Mouse (Mus musculus): ENCODE data around the gene Rgs10.

Rgs10 gene

DNA sequence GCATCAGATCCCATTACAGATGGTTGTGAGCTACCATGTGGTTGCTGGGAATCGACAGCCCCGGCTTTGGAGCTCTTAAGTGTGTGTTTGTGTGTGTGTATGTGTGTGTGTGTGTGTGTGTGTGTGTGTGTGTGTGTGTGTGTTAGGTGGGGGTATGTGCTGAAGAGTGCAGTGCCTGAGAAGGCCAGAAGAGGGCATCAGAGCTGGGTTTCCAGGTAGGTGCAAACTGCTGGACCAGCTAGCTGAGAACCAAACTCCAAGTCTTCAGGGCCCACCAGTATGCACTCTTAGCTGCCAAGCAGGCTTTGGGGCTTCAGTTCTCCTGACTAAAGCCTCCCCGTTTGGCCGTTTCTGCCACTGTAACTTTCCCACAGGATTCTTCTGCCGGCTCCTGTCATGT, 10.3 kb downstream of the Rgs10 start:
- DNase-seq, result no peak

DNA sequence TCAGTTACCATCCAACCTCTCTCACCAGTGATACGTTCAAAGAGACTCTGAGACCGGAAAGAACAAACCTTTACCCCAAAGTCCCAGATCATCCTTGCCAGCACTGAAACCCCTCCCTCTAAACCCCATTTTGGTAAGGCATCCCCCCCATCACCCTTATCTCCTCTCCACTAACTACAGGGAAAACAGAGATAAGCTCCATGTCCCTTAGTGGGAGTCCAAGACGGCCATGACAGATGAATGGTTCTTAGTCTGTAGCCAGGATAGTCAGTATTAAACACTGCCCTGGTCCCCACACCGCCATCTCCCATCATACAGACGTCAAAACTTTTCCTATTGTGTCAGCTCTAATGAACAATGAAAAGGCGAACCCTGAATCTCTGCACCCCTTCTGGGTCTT, 14.6 kb downstream of the Rgs10 start:
- no peak for DNase-seq

DNA sequence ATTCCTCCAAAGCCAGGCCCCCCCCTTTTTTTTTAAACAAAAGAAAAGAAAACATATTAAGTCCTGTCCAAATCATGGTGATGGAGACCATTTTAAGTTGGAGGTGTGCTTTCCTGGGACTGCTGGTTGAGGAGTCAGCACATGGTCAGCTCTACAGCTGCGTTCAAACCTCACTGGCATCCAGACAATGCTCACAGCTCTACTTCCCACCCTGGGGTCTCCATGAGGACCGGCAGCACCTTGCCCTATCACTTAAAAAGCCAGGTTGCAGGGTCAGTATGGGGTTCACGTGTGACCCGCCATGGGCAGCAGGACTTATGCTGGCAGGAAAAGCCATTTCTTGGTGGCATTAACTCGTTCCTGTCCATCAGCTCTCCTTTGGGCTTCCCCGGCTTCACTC, 15.0 kb downstream of the Rgs10 start:
- DNase-seq, result no peak

DNA sequence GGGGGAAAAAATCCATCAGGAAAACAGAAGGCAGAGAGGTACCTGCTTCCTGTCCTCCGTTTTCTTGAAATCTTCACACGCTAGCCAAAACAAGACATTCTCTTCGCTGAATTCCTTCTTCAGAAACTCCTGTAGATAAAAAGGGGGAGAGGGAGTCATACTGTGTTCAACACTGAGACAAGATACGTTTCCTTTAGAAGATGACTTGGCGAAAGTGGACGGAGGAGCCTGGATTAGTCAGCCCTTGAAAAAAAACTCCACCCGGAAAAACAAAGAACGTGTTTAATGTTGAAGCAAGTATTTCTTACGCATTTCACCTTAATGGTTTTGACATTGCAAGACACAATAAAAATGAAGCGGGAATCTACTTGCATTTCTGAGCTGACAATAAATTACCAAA, 15.4 kb downstream of the Rgs10 start:
- no peak for DNase-seq

DNA sequence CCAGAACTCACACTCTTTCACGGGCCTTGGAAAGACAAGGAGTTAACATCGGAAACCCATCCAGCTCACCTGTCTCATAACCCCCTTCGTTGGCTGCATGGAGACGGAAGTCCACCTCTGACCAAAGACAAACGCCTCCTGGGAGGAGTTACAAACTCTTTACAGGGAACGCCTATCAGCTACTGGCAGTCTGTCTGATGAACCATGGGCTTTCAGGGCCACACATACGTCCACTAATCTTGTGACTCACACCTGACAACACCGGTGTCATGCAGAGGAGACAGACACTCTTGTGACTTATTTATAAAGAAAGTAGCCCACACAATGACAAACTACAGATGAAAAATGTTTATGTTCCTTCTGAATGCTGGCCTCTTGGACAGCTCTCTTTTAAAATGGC, 16.0 kb downstream of the Rgs10 start:
- no peak for DNase-seq

DNA sequence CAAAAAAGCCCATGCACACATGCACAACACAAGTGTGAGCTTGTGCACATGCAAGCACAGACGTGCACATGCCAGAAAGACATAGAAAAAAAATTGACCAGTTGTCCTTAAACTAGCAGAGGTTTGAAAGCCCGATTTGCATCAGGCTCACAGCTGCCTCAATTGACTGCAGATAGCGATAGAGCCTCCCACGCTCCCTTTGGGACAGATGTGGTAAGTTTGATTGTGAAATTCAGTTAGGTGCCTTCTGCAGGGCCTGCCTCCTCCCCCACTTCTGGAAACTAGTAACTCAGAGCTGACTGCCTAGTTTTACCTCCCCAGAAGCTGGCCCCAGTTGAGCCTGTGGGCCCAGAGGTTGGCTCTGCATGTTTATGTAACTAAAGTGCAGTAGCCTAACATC, 19.9 kb downstream of the Rgs10 start:
- DNase-seq, result no peak

DNA sequence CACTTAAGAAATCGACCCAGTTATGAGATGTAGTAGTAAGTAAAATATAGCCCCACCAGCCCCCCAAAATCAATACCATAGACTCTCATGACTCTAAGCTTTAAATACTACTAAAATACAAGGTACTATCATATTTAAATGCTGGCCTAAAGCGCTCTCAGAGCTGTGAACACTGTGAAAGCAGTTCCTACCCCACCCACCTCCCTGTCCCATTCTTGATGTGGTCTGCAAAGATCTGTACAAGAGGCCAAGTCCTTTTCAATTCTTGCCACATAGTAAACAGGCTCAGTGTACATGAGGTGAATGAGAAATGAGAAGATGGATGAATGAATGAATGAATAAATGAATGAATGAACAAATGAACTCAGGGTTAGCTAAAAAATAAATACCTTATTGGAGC, 21.5 kb downstream of the Rgs10 start:
- no peak for DNase-seq

DNA sequence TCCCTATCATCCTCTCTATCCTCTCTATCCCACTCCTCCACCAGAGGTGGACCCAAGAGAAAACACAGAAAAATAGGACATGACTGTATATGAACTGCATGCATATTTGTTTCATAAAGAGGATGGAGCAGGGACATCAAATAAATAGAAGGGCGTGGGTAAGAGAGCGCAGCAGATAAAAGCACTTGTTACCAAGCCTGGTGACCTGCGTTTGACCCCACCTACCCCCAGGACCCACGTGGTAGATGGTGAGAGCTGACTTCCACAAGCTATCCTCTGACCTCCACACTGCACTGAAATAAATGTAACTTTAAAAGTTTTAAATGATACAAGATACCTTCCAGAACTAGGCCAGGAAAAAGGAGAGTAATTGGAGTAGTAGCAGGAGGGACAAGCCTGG, 24.8 kb downstream of the Rgs10 start:
- DNase-seq, result no peak

DNA sequence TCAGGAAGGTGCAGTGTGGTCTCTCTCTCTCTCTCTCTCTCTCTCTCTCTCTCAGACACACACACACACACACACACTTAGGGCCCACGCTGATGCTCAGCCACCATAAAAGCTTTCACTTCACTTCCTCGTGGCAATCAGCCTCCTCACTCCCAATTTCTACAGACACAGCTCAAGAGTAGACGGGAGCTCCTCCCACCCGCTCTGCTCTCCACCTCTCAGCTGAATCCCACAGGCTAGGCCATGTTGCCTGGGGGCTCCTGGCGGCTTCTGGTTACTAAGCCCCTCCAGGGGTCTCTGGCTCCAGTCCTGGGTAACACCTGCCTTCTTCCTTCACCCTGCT, 25.6 kb downstream of the Rgs10 start:
- no peak for DNase-seq

DNA sequence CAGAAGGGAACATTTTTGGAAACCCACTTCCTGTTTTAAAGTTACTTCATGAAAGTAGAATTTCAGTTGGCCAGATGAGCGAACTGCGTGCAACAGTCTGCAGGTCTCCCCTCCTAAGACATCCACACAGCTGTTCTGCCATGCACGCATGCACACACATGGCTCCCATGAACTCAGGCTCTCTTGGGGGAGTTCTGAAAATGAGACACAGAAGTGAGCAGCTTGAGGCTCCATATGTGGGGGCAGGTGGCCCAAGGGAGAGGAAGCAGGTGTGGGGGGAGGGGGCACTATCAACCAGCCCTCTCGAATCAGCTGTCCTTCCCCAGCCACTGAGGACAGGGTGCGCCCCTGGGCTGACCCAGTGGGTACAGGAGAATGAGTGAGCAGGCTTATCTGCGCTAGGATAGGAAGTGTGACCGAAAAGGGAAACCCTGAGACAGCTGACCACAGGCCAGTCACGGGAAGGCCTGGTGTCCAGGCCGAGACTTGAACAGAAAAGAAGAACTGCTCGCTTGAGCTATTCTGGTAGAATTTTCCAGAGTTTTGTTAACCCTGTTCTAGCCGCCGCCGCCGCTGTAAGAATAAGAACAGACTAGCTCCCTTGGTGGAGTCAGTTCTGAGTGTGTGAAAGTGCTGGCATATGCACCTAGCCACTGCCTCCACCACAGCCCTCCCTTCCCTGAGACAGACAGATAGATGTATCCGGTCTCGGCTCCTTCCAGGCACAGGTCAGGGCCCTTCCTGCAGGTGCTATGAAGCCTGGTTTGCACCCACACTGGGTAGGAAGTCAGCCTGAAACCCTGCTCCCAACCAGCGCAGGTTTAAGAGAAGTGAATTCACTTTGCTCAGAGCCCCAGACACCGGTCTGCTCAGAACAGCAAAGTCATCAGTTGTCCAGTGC, 26.2 kb downstream of the Rgs10 start:
- no peak for DNase-seq

DNA sequence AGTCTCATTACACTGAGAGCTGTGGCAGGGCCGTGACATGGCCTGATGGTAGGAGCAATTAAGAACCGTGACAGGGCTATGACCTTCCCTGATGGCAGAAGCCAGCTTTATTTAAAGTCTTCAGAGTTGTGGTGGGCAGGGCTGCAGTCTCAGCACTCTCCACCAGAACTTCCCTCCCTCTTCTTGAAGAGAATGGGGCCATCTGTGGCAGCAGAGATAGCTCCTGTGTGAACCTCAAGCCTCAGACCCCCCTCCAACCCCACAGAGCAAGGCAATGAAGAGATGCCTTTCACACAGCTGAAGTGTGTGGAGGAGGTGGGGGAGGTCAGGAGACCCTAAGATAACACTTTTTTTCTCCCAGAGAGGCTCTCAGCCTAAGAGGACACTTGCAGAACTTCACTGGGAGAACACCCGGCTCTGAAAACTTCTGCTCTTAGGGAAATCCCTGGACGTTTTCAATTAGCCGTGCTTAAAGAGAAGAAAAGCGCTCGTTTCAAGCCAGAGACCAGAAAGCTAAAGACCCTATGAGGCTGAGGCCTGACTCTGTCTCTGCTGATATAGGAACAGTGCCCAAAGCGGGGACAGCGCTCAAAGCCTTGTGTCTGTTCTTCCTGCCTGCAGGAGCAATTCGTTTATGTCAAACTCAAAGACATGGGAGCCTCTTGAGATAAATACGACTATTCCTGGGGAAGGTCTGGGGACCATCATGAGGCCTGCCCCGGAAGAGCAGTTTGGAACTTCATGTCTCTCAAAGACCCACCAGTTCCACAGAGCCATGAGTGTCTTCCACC, 27.1 kb downstream of the Rgs10 start:
- DNase-seq, result no peak

DNA sequence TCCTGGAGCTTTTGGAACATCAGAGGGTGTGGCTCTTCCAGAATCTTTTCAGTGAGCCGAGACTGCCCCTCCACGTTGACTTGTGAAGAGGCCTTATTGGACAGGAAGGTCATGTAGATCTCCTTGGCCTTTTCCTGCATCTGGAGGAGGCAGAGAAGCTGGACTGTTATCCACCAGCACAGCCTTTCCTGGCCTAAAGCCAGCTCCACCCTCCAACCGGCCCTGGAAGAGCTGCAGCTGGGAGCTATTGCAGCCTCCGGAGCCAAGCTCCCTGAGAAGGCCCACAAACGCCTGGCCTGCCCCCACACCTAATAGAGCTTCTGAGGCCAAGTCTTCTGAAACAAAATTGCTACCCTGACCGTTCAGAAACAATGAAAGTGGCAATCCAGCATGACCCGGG, 29.6 kb downstream of the Rgs10 start:
- peak; percentile 19 for DNase-seq

DNA sequence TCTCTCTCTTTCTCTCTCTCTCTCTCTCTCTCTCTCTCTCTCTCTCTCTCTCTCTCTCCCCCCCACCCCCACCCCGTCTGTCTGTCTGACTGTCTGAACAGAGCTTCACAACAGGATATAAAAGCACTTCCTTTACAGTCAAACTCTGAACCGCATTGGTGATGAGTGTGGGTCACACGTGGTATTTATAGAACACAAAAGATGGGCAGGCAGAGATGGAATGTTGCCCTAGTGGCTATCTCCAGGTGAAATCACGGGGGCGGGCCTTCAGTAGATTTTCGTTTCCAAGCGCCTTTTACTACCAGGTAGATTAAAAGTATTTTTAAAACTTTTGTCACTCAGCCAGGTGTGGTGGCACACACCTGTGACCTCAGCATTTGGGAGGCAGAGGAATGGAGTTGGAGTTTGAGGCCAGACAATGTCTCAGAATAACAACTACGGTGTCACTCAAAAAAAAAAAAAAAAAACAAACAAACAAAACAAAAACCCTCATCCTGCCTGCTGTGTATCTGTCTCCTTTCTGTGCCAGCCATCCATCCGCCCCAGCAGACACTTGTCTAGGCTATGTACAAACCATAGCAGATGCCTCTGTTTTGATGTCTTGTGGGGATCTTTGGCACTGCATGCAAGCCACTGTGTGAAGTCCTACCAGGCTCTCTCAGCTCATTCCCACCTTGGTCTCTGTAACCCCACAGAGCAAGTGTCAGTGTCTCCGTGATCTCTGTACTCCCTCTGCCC, 34.7 kb downstream of the Rgs10 start:
- DNase-seq, result no peak

DNA sequence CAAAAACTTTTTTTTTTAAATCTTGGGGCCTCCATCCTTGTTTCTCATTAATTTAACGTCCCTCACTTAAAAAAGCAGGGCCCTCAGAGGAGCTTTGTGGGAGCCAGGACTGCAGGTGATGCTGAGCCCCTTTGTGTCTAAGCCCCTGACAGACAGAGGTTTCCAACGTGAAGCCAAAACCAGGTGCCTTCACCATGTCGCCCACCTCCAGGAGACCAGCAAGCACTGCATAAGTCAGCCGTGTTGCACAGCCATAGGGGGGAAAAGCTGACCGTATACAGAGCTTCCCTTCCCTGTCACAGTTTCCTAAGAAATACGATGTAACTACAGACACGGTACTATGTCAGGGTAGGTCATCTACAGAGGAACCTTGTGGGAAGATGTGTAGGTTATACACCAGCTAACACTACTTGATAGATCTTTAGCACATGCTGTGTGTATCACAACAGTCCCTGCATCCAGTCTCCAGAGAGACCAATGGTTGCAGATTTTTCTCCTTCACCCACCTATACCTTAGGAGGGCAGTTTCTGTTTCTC, 35.3 kb downstream of the Rgs10 start:
- DNase-seq, result no peak

DNA sequence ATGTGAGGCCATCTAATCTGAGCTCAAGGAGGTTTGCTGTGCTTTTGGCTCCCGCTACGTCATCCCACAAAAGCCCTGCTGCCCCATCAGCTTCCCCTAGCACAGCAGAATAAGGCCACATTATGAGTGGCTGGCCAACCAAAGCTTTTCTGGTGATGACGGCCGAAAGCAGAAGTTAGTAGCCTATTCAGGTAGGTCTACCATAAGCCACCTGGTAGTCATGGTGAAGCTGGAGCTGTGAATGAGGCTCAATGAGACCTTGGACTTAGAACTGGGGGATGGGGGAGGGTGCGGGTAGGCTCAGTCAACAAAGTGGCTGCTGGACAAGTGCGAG, 36.1 kb downstream of the Rgs10 start:
- DNase-seq, result no peak

DNA sequence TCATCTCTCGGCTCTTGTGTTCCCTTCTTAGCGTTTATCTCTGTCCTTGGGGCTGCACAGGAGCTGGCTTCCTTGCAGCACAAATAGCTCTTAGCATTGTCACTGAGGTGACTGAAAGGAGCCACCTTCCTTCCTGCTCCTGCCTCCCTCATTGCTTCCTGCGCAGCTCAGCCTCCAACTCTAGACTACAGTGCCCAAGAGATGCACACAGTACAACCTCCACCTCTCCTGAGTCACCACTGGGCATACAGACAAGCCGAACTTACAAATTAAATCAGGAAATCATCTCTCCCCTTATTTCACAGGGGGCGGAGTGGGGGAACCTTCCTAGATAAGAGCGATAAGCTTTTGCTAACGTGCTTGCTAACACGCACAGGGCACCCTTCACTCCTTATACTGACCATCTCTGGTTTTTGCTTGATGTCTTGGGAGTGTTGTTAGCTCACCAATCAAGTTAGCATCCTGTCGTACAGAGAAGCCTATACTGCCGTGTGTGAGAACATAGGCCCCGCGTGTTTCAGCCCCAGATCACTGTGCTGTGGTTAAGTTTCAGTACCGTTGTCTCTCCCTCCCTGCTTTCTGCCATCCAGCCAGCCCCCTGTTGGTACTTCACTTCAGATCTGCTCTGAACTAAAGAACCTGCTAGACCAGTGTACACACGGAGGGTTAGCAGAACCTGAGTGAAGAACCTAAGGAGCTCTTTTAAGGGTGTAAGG, 36.6 kb downstream of the Rgs10 start:
- DNase-seq, result no peak

DNA sequence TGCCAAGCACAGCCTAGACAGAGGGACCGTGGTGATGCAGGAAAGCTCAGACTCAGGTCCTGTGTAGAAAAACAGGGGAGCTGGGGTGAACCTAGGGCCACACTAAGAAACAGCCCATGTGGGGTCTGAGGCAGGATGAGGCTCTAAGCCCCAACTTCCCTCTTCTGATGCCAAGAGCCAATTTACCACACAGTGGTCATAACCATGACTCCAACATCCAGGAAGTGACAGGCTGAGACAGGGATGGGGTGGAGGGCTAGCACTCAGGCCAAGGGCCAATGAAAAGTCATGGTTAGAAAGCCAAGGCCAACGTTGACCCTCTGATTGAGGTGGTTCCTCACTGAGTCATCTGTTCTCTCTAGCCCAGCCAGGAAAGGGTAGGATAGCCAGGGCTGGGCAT, 37.6 kb downstream of the Rgs10 start:
- DNase-seq, result no peak

DNA sequence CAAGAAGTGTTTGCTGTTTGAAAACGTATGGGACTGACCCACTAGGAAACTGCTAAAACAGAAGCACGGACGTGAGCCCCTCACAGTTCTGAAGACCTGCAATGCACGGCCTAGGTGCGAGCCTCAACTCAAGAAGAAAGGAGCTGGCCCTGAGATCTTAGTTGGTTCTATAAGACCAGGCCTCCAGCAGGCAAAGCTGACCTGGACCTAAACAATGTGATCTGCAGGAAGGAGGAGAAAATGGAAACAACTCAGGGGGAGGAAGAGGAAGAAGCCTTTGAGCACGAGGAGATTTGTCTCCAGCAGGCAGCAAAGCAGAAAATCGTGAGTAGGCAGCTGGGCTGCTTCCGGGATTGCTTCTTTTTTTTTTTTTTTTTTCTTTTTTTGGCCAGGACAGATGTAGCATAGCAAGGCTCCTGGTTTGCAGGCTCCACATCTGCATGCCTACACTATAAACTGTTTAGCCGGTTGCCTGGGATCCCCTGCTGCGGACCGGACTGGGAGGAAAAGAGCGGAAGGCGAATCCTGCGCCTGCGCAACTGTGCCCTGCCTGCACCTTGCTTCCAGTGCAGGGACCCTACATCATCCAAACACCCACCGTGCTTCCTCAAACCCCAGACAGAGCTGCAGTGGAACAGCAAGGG, 39.3 kb downstream of the Rgs10 start:
- DNase-seq, result no peak

DNA sequence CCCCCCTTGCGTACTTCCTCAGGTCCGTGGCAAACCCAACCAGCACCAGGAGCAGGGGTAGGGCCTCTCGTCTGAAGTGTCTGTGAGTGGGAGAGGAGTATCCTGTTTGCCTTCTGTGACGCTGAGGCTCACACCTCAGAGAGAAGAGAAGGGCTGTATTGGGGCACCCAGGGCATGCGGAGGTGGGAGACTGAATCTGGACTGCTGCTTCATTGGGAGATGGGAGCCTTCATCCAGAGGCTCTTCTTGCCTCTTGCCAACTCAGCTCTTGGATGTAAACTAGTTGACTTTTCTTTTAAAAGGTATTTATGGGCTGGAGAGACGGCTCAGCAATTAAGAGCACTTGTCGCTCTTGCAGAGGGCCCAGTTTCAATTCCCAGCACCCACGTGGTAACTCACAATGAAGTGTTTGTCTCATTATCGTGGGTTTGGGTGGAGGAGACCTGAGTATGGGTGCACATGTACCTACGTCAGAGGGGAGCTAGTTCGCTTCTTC, 42.3 kb downstream of the Rgs10 start:
- DNase-seq, result no peak

DNA sequence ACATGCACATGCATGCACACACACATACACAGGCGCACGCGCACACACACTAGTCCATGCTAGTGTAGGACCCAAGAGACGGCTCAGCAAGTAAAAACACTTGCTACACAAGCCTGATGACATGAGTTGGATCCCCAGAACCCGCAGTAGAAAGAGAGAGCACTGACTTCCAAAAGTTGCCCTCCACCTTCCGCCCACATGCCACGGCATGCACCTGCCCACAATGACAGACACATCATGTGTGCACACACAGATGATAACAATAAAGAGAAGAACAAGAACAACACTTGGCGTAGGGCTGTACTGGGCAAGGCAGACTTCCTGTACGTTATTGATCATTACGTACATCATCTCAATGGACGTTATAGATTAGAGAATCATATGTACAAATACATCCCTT, 44.4 kb downstream of the Rgs10 start:
- DNase-seq, result no peak

DNA sequence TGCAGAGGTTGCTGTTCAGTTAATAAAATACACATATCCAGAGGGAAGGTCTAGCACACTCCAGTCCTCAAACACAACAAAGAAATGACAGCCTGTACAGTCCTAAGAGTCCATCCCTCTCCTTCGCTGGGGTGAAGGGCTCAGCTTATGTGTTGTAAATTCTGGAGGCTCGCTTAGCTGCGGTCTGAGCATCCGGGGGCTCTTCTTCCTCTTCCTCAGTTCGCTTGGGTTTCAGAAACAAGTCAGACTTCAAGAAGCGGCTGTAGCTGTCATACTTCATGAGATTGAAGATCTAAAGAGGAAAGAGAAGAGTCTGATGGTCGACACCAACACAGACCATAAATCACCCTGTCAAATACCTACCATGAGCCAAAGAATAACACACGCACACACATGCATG, 44.8 kb downstream of the Rgs10 start:
- DNase-seq, result no peak

DNA sequence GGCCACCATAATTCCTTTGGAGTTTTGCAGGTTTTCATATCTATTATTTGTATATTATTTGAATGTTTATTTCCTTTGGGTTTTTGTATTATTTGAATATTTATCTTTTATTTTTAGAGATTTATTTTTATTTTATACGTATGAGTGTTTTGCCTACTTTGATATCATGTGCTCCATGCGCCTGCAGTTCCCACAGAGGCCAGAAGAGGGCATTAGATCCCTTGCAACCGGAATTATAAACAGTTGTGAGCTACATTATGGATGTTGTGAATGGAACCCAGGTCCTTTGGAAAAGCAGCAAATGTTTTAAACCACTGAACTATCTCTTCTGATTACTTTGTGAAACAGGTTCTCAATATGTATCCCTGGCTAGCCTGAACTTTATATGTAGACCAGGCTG, 46.2 kb downstream of the Rgs10 start:
- peak; percentile 37 for DNase-seq
